7 mouse cellular contexts compared by ENCODE assay signal in genomic region chr9:66611478-66612093, GRCm38 (mm10). TPM values are rescaled to one million over a fixed set of nuclear protein-coding genes. Genes with fewer than 3 reads are reported as not detected.
DNase-seq lines count a peak whose midpoint lies in the region; ATAC-seq and TF ChIP-seq lines count a peak whose summit lies in the region.

No protein-coding gene starts in this region.

- peak; percentile 56; the same call in 1 of the 2 replicates for ATAC-seq in limb, embryonic 12.5 days (ENCODE audit: insufficient number of reproducible peaks, insufficient read depth, low FRiP score, low TSS enrichment, low read depth)
- ATAC-seq in midbrain, embryonic 15.5 days (replicated peaks): peak; percentile 71

- peak; percentile 89 for TF ChIP-seq CTCF in kidney, adult 2 months (conservative IDR thresholded peaks at IDR 0.05; ENCODE audit: insufficient read depth, insufficient read length, low read depth, low read length)

- H3K36me3 ChIP-seq in embryonic facial prominence, embryonic 10.5 days (replicated peaks): no peaks in the 10 kb centered on the region
- H3K36me3 ChIP-seq in kidney, adult 2 months (ENCODE audit: control insufficient read depth, insufficient read depth, low read length): no peaks in the 10 kb centered on the region
- no peaks in the 10 kb centered on the region for H3K36me3 ChIP-seq in limb, embryonic 12.5 days
- no peaks in the 10 kb centered on the region for H3K36me3 ChIP-seq in midbrain, embryonic 15.5 days (replicated peaks)

- no peak for TF ChIP-seq POLR2A in kidney, adult 2 months (IDR thresholded peaks at IDR 0.05; ENCODE audit: low read depth, low read length)

- peak overlapping the region; percentile 32; the same call in 1 of the 2 replicates for H3K4me3 ChIP-seq in embryonic facial prominence, embryonic 10.5 days
- peak overlapping the region; percentile 11; the same call in 1 of the 2 replicates for H3K4me3 ChIP-seq in kidney, adult 2 months (ENCODE audit: insufficient read depth, low read depth, low read length)
- H3K4me3 ChIP-seq in limb, embryonic 12.5 days (replicated peaks): no peak overlapping the region; the same call in 1 of the 2 replicates
- H3K4me3 ChIP-seq in midbrain, embryonic 15.5 days: peak overlapping the region; percentile 15

- peaks cover 11% of the 10 kb centered on the region for H3K4me1 ChIP-seq in embryonic facial prominence, embryonic 10.5 days
- peaks cover 6% of the 10 kb centered on the region; the same call in 1 of the 2 replicates for H3K4me1 ChIP-seq in kidney, adult 2 months (ENCODE audit: control insufficient read depth, insufficient read depth, low read length)
- H3K4me1 ChIP-seq in limb, embryonic 12.5 days (replicated peaks): peaks cover 13% of the 10 kb centered on the region; the same call in 1 of the 2 replicates
- H3K4me1 ChIP-seq in midbrain, embryonic 15.5 days: peaks cover 11% of the 10 kb centered on the region

- H3K27me3 ChIP-seq in embryonic facial prominence, embryonic 10.5 days (replicated peaks; ENCODE audit: low read depth, poor library complexity, severe bottlenecking): no peaks in the 10 kb centered on the region
- H3K27me3 ChIP-seq in kidney, adult 2 months (replicated peaks; ENCODE audit: control insufficient read depth, insufficient read depth, low read length): no peaks in the 10 kb centered on the region
- H3K27me3 ChIP-seq in limb, embryonic 12.5 days: no peaks in the 10 kb centered on the region
- H3K27me3 ChIP-seq in midbrain, embryonic 15.5 days (replicated peaks): no peaks in the 10 kb centered on the region

- 16% methylated on average over 18 of the region's 18 CpGs for WGBS in embryonic facial prominence, embryonic 10.5 days
- 17% methylated on average over 18 of the region's 18 CpGs for WGBS in kidney, adult 2 months
- WGBS in limb, embryonic 12.5 days: 20% methylated on average over 18 of the region's 18 CpGs
- 15% methylated on average over 18 of the region's 18 CpGs for WGBS in midbrain, embryonic 15.5 days

- peak overlapping the region; percentile 33 for H3K4me2 ChIP-seq in limb, embryonic 12.5 days
- H3K4me2 ChIP-seq in midbrain, embryonic 15.5 days: peak overlapping the region; percentile 45

- peak; percentile 73 for DNase-seq in adrenal gland, adult 8-10 months
- peak; percentile 88 for DNase-seq in embryonic facial prominence, embryonic 10.5 days (ENCODE audit: low spot score)
- DNase-seq in heart, adult 18-20 months: peak; percentile 94 to 96
- DNase-seq in kidney, adult 2 months: peak; percentile 91
- DNase-seq in spleen, adult 18-20 months: peak; percentile 75 to 88

- no peak overlapping the region for H3K9ac ChIP-seq in limb, embryonic 12.5 days (replicated peaks)
- H3K9ac ChIP-seq in midbrain, embryonic 15.5 days: no peak overlapping the region

- no peak overlapping the region; the same call in 1 of the 2 replicates for H3K27ac ChIP-seq in embryonic facial prominence, embryonic 10.5 days (replicated peaks)
- H3K27ac ChIP-seq in kidney, adult 2 months (ENCODE audit: insufficient read depth, low read depth, low read length): 0 out of 2 replicates have a peak overlapping the region, but pooled peaks have one; percentile 18
- H3K27ac ChIP-seq in limb, embryonic 12.5 days: no peak overlapping the region
- H3K27ac ChIP-seq in midbrain, embryonic 15.5 days: no peak overlapping the region

- H3K9me3 ChIP-seq in embryonic facial prominence, embryonic 10.5 days: no peaks in the 10 kb centered on the region
- no peaks in the 10 kb centered on the region for H3K9me3 ChIP-seq in limb, embryonic 12.5 days
- H3K9me3 ChIP-seq in midbrain, embryonic 15.5 days: no peaks in the 10 kb centered on the region

RNA-seq across cellular contexts. Expression of gene Usp3, which starts 18.6 kb away (rescaled TPM):
- total RNA-seq in adrenal gland, adult 8-10 months (2022): 10 to 100 TPM; 37.2 to 53.7 (median 45.7) TPM
- polyA plus RNA-seq in embryonic facial prominence, embryonic 10.5 days (2016; fragmentation: Nextera tagmentation; extraction: Ambion mirVana): 103 and 106 TPM in 2 replicates
- 10 to 100 TPM; 14.4 to 19.6 TPM for total RNA-seq in heart, adult 18-20 months (2021)
- polyA plus RNA-seq in kidney, adult 2 months (2012; rRNA removed): 25.1 and 29.6 TPM in 2 replicates
- 84.1 and 88.4 TPM in 2 replicates for polyA plus RNA-seq in limb, embryonic 12.5 days (2016; fragmentation: Nextera tagmentation; extraction: Ambion mirVana)
- 70.3 and 77.3 TPM in 2 replicates for polyA plus RNA-seq in midbrain, embryonic 15.5 days (2015; fragmentation: Nextera tagmentation; extraction: Ambion mirVana)
